Mouse (Mus musculus): Measurements from ENCODE around the gene Fndc9.
A peak's percentile ranks its signal among the peaks of the same experiment; 100 is the strongest.

Fndc9 gene

DNA sequence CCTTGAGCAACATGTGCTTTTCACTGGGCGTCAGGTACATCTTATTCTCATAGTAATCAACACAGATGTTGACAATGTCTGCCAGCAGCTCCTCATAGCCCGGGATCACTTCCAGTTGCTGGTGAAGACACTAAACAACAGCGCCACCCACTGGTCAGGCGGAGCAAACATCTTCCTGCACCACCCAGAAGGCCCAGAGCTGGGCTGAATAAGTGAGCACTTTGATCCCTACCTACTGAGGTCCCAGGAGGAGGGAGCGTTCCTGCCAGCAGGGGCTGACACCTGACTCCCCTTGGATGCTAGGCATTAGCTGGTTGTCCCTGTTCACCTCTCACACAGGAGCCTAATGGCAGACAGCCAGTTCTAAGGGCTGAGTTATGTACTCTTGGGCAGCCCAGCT is 41.4 kb downstream of the Fndc9 start:
- DNase-seq (ENCODE audit: low spot score) = peak; percentile 50

DNA sequence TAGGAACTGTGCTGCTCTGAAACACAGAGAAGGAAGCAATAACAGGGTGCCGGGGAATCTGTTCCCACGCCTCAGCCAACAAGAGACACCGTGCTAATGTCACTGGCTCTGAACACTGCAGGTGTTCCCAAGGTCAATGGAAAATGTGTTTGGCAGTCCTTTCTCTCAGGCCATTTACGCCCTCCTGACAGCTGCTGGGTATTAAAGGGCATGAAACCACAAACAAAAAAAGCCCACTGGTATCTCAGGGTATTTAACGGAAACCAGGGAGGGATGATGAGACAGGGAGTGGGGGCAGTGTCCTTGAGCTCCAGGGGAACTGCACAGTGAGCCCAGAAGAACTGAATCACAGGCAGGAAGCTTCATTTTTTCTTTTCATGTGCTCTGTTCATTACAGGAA is 42.8 kb downstream of the Fndc9 start:
- no peak for DNase-seq (ENCODE audit: low spot score)

DNA sequence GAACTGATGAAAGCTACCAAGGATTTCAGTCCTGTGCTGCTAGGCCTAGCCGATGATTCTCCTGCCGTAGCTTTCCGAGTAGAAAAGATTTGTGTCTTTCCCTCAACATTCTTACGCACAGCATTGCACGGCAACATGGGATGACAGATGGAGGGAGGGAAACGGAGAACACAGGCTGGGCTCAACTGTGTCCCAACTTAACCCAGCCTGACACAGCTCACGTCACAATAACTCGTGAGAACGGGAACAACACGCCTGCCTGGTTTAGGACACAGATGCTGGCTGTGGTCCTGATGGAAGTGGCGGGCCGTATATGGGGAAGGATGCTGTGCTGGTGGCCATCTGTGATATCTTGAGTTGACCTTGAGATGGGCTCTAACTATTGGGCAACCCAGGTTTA is 43.4 kb downstream of the Fndc9 start:
- no peak for DNase-seq (ENCODE audit: low spot score)

DNA sequence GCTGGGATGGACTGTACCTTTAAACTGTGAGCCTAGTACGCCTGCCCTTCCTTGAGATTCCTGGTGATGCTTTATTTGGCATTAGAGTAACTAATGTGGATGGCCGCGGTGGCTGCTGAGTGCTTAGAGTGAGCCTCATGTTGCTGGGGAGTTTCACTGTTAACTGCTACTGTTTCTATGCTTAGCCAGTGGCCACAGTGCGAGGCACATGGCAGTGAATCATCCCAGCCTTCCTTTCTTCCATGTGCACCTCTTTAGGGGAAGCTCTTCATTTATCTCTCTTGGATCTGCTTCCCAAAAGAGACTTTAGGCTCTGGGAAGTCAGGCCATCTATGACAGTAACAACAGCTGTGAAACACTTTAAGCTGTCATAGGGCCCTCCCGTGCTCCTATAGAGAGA is 47.3 kb downstream of the Fndc9 start:
- no peak for DNase-seq (ENCODE audit: low spot score)

DNA sequence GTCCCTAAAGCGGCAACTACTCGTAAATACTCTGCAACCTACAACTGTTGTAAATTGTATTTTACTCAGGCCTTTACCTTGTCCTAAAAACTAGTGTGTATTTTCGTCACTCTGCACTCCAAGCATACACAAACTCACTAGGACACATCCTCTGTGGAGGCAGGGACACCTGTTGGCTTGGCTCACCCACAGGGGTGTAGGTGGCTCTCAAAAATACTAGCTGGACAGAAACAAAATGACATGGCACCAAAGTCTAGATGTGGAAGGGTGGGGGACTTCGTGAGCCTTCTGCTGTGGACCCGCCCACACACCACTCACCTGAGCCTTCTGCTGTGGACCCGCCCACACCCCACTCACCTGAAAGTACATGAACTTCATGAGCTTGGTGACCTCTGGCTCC is 48.5 kb downstream of the Fndc9 start:
- no peak for DNase-seq (ENCODE audit: low spot score)

DNA sequence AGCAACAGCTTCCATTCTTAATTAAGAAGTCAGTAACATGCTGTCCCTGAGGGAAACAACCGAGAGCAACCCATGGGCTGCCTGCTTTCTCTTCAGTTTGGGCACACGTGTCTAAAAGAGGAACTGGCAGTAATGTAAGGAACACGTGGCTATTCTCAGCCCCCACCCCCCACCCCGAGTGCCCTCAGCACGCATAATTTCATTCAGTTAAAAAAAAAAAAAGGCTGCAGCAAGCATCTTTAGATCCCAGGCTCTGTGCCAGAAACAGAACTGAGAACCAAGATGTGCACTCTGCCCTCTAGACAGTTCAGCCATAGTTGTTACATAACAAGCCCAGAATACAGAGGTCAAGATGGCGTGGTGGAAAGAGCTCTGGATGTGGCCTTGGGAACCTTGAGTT is 51.5 kb downstream of the Fndc9 start:
- no peak for DNase-seq (ENCODE audit: low spot score)

DNA sequence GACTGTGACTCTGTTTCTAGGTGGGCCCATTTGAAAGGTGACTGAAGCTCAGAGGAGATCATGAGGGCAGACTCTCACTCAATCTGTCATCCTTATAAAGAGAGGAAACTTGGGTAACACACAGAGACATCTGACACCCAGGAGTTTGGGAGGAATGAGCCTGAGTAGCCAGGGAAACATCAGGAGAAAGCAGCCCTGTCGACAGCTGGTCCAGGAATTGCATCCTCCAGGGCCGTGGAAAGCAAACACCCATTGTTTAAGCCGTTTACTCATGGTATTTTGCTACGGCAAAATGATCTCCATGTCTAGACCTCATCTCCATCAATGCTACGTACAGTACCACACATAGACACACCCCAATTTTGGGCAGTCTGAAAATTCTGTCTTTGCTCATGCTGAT is 52.8 kb downstream of the Fndc9 start:
- DNase-seq (ENCODE audit: low spot score) = no peak

DNA sequence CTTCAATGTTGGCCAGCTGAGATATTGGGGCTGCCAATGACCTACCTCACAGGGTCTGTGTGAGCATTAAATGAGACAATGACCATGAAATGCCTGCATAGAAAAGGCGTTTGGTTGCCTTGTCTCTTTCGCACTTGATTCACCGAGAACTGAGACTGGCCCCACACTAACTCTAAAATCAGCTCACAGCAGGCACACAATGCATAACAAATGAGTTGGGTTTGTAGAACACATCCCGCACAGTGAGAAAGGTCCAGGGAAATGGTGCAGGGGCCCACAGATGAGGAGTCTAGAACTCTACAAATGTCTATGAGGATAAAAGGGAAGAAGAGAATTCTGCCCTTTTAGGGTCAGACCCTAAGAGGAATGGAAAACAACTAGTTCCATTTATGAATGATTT is 53.7 kb downstream of the Fndc9 start:
- DNase-seq (ENCODE audit: low spot score) = no peak
